Mouse (Mus musculus) heart, embryonic 13.5 days (tissue): ENCODE results near the gene Txndc2. TPM values are rescaled to one million over a fixed set of nuclear protein-coding genes. Genes with fewer than 3 reads are reported as not detected.
A peak's percentile ranks its signal among the peaks of the same experiment; 100 is the strongest.

Experiments used
- ATAC-seq: fragments of 200-750 bp; cut with Nextera tagmentation; 2 replicates; pipeline ENCODE4 v1.8.0; 2017; ENCODE audit warnings: moderate TSS enrichment; ENCODE audit not compliant: insufficient number of reproducible peaks, low FRiP score, low TSS enrichment; ENCODE audit errors: extremely low read depth
- H3K27ac ChIP-seq: fragments of 300-500 bp; sonication (generic); replicated peaks from 2 replicates; pipeline ENCODE4 v1.5.1; 2015; ENCODE audit warnings: moderate library complexity, mild to moderate bottlenecking, inconsistent platforms
- H3K27me3 ChIP-seq: fragments of 300-500 bp; sonication (generic); replicated peaks from 2 replicates; pipeline ENCODE4 v1.6.1; 2015; ENCODE audit warnings: mild to moderate bottlenecking, inconsistent platforms
- H3K36me3 ChIP-seq: fragments of 300-500 bp; sonication (generic); 2 replicates; pipeline ENCODE4 v1.6.1; 2015; ENCODE audit warnings: mild to moderate bottlenecking, inconsistent platforms
- H3K4me1 ChIP-seq: fragments of 300-500 bp; sonication (generic); 2 replicates; pipeline ENCODE4 v1.6.1; 2015; ENCODE audit warnings: inconsistent platforms
- H3K4me2 ChIP-seq: fragments of 300-500 bp; sonication (generic); 2 replicates; pipeline ENCODE4 v1.6.1; 2015; ENCODE audit warnings: inconsistent platforms, mild to moderate bottlenecking, moderate library complexity
- H3K4me3 ChIP-seq: fragments of 300-500 bp; sonication (generic); 2 replicates; pipeline ENCODE4 v1.5.1; 2015; ENCODE audit warnings: moderate library complexity, mild to moderate bottlenecking, inconsistent platforms
- H3K9ac ChIP-seq: fragments of 300-500 bp; sonication (generic); 2 replicates; pipeline ENCODE4 v1.6.1; 2015; ENCODE audit warnings: inconsistent platforms, mild to moderate bottlenecking, moderate library complexity
- H3K9me3 ChIP-seq: fragments of 300-500 bp; sonication (generic); 2 replicates; pipeline ENCODE4 v1.6.1; 2016; ENCODE audit warnings: inconsistent platforms
- WGBS: fragments of 180-500 bp; shearing (Covaris S2); methylation state at CpG from one replicate; pipeline ENCODE4 v1.1.7; 2015; ENCODE audit warnings: mixed read lengths; 5-methylcytosine and 5-hydroxymethylcytosine counted together
- polyA plus RNA-seq: library from polyadenylated mRNA; unstranded; fragments of >200 nt; fragmentation: Nextera tagmentation; extraction: Ambion mirVana; gene quantifications from 2 replicates; pipeline ENCODE4 v1.2.1, GENCODE M21; 2015

The Txndc2 gene
- polyA plus RNA-seq, 1 experiment from 2014 or later: not detected

DNA sequence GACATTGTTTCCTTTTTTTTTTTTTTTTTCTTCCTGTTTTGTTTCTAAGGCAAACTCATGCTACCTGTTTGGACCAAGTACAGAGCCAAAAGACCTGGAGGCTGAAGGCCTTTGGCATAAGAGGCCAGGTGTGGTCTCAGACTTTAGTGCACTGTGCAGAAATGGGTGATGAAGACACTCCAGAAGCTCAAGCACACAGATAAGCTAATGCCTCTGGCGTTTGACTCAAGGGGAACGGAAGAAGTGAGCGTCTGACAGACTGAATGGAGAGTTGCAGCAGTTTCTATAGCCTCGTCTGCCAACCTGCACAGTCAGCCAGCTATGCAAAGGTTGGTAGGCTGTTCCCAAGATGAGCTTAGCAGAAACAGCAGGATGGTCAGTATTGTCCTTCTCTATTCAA is 13.6 kb upstream of the Txndc2 start:
- no peak overlapping the region for H3K27ac ChIP-seq
- no peaks in the 10 kb centered on the region for H3K27me3 ChIP-seq
- peaks cover 15% of the 10 kb centered on the region for H3K4me1 ChIP-seq
- H3K4me3 ChIP-seq: no peak overlapping the region
- no peak for ATAC-seq
- H3K4me2 ChIP-seq: no peak overlapping the region
- WGBS: 38% methylated on average over 4 of the region's 4 CpGs
- H3K36me3 ChIP-seq: peaks cover 13% of the 10 kb centered on the region; the same call in 1 of the 2 replicates
- H3K9ac ChIP-seq: no peak overlapping the region
- no peaks in the 10 kb centered on the region for H3K9me3 ChIP-seq

GRCm38 (mm10) chr17:65650598-65650997 is 8.6 kb upstream of the Txndc2 start:
- ATAC-seq: no peak
- Histone ChIP-seq H3K36me3 (peaks cover 13% of the 10 kb centered on the region; the same call in 1 of the 2 replicates), H3K9ac (no peak overlapping the region), H3K4me2 (no peak overlapping the region), H3K9me3 (no peaks in the 10 kb centered on the region), H3K27ac (no peak overlapping the region), H3K4me3 (no peak overlapping the region), H3K27me3 (no peaks in the 10 kb centered on the region), H3K4me1 (peaks cover 17% of the 10 kb centered on the region)
- WGBS: 81% methylated on average over 6 of the region's 6 CpGs

DNA sequence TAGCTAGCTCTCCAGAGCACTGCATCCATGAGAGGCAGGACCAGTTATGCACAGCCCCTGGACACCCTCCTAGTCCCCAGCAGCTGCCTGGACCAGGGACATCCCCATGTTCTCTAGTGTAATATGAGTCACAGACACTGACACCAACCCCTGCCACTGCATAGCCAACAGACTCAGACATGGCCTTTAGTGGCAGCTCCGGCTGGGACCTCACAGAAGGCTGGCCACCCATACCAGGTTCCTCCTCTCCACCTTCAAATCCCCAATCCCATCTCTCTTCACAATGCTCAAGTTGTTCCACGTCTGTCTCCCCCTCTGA is 7.2 kb upstream of the Txndc2 start:
- H3K4me3 ChIP-seq: no peak overlapping the region
- no peak overlapping the region for H3K4me2 ChIP-seq
- no peaks in the 10 kb centered on the region for H3K9me3 ChIP-seq
- WGBS: 87% methylated on average over 2 of the region's 2 CpGs
- H3K27ac ChIP-seq: no peak overlapping the region
- H3K36me3 ChIP-seq: peaks cover 13% of the 10 kb centered on the region; the same call in 1 of the 2 replicates
- H3K27me3 ChIP-seq: no peaks in the 10 kb centered on the region
- ATAC-seq: no peak; the same call in 1 of the 2 replicates
- peaks cover 9% of the 10 kb centered on the region for H3K4me1 ChIP-seq
- H3K9ac ChIP-seq: no peak overlapping the region

- Histone ChIP-seq H3K9ac (no peak overlapping the region), H3K4me1 (peaks cover 11% of the 10 kb centered on the region), H3K4me3 (no peak overlapping the region), H3K27ac (no peak overlapping the region), H3K36me3 (peaks cover 13% of the 10 kb centered on the region; the same call in 1 of the 2 replicates), H3K4me2 (no peak overlapping the region), H3K27me3 (no peaks in the 10 kb centered on the region), H3K9me3 (no peaks in the 10 kb centered on the region)
- WGBS: 73% methylated on average over 9 of the region's 9 CpGs
- ATAC-seq: no peak
These were observed 6.6 kb upstream of the Txndc2 start for GRCm38 (mm10) chr17:65648371-65649174.

DNA sequence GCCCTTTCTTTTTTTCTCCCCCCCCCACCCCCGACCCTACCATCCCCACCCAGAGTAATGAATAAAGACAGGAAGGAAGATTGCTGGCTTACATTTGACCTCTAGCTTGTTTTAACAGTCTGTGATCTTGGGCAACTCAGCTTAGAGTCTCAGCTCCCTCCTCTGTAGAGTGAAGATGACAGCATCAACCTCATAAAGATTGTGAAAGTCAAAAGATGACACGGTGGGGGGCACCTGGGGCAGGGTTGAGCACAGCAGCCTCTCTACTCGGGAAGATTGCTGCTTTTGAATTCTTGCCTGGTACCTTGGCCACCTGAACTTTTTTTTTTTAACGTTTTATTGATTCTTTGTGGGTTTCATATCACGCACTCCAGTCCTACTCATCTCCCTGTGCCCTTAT is 6.0 kb upstream of the Txndc2 start:
- no peak for ATAC-seq
- WGBS: 59% methylated on average over 5 of the region's 5 CpGs
- no peak overlapping the region for H3K4me3 ChIP-seq
- no peak overlapping the region for H3K9ac ChIP-seq
- H3K4me2 ChIP-seq: no peak overlapping the region
- peaks cover 13% of the 10 kb centered on the region; the same call in 1 of the 2 replicates for H3K36me3 ChIP-seq
- H3K4me1 ChIP-seq: peaks cover 17% of the 10 kb centered on the region
- H3K27me3 ChIP-seq: no peaks in the 10 kb centered on the region
- no peak overlapping the region for H3K27ac ChIP-seq
- no peaks in the 10 kb centered on the region for H3K9me3 ChIP-seq

- Histone ChIP-seq H3K9me3 (no peaks in the 10 kb centered on the region), H3K4me3 (no peak overlapping the region), H3K9ac (no peak overlapping the region), H3K27me3 (no peaks in the 10 kb centered on the region), H3K4me2 (no peak overlapping the region), H3K27ac (no peak overlapping the region), H3K4me1 (peaks cover 22% of the 10 kb centered on the region), H3K36me3 (peaks cover 7% of the 10 kb centered on the region; the same call in 1 of the 2 replicates)
- ATAC-seq: no peak
- WGBS: 49% methylated on average over 6 of the region's 6 CpGs
These were observed 5.3 kb upstream of the Txndc2 start for GRCm38 (mm10) chr17:65647226-65647625.

DNA sequence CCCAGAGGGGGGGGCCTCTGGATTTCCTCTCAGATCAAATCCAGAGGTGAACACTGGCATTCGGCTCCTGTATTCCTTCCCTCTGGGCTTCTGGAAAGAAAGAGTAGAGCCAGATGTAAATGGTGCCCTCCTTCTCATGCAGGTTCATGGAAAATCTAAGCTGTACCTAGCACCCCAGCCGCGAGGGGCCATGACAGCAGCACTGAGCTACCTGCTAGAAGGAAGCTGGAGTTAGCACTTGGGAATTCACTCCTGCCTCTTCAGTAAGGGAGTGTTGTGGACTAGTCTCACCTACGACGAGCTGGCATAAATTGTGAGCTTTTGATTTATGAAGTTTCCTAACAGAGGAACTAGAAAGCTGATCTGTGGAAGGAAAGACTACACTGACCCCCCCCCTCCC is 1.6 kb upstream of the Txndc2 start:
- Histone ChIP-seq H3K27ac (no peak overlapping the region; the same call in 1 of the 2 replicates), H3K9me3 (no peaks in the 10 kb centered on the region), H3K9ac (no peak overlapping the region), H3K4me2 (no peak overlapping the region), H3K36me3 (no peaks in the 10 kb centered on the region), H3K27me3 (no peaks in the 10 kb centered on the region; the same call in 1 of the 2 replicates), H3K4me1 (peaks cover 16% of the 10 kb centered on the region), H3K4me3 (no peak overlapping the region)
- ATAC-seq: no peak
- 74% methylated on average over 5 of the region's 5 CpGs for WGBS

GRCm38 (mm10) chr17:65643051-65643521 is 1.1 kb upstream of the Txndc2 start:
- WGBS: 52% methylated on average over 10 of the region's 10 CpGs
- no peak for ATAC-seq
- Histone ChIP-seq H3K36me3 (no peaks in the 10 kb centered on the region), H3K9me3 (no peaks in the 10 kb centered on the region), H3K4me1 (peaks cover 13% of the 10 kb centered on the region), H3K27ac (no peak overlapping the region; the same call in 1 of the 2 replicates), H3K27me3 (no peaks in the 10 kb centered on the region; the same call in 1 of the 2 replicates), H3K9ac (no peak overlapping the region), H3K4me2 (no peak overlapping the region), H3K4me3 (no peak overlapping the region)

DNA sequence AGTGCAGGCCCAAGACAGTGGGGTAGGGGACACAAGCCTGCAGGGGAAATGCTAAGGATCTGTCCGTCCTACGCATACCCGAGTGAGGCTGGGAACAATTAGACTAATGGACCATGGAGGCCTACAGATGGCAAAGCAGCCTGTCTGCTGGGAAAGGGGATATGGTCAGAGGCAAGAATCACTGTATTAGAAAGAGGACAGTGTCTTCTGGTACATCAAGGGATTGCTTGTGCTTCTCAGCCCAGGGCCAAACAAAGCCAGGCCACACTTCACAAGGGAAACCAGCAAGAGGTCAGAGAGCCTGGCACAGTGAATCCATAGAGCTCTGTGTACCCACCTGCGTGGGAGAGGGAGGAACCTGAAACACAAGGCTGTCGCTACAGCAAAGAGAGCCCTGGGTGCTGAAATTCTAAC is 617 bp upstream of the Txndc2 start:
- Histone ChIP-seq H3K9ac (no peak overlapping the region), H3K4me2 (no peak overlapping the region), H3K4me1 (peaks cover 13% of the 10 kb centered on the region), H3K9me3 (no peaks in the 10 kb centered on the region), H3K27me3 (no peaks in the 10 kb centered on the region; the same call in 1 of the 2 replicates), H3K4me3 (no peak overlapping the region), H3K27ac (no peak overlapping the region), H3K36me3 (no peaks in the 10 kb centered on the region)
- ATAC-seq: no peak
- WGBS: 83% methylated on average over 5 of the region's 5 CpGs

GRCm38 (mm10) chr17:65639144-65639543 is 2.8 kb downstream of the Txndc2 start:
- no peak overlapping the region for H3K9ac ChIP-seq
- WGBS: 86% methylated on average over 1 of the region's 1 CpGs
- no peaks in the 10 kb centered on the region for H3K36me3 ChIP-seq
- H3K27ac ChIP-seq: no peak overlapping the region
- no peak overlapping the region for H3K4me3 ChIP-seq
- H3K27me3 ChIP-seq: no peaks in the 10 kb centered on the region; the same call in 1 of the 2 replicates
- no peak overlapping the region for H3K4me2 ChIP-seq
- no peak for ATAC-seq
- H3K4me1 ChIP-seq: peaks cover 26% of the 10 kb centered on the region
- H3K9me3 ChIP-seq: no peaks in the 10 kb centered on the region

DNA sequence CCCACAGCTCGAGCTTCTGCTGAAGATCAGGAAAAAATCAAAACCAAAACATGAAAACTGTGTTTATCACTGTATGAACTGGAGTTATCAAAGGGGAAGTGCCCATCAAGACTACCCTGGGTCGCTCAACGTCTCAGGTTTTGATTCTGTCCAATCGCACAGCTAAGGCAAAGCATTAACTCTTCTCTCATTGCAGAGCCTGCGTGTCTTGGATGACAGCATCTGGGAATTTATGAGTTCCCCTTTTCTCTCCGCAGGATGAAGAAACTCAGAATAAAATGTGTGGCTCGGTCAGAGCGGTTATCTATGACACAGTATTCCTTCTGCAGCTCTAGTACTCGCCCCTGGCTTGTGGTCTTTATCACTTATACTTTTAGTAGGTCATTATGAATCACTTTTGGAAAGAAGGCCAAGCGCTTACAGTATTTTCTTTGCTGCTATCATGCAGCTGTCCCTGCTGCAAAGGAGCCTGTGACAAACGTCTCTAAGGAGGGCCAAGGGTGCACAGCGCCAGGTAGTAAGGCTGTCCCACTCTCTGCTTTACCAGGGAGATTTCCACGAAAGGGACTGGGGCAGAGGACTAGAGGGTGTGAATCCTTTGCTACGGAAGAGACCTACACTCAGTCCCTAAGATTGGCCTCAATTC is 6.1 kb downstream of the Txndc2 start:
- no peak overlapping the region for H3K9ac ChIP-seq
- H3K4me2 ChIP-seq: peak overlapping the region; percentile 22; the same call in 1 of the 2 replicates
- WGBS: 50% methylated on average over 14 of the region's 14 CpGs
- H3K4me1 ChIP-seq: peaks cover 13% of the 10 kb centered on the region
- H3K9me3 ChIP-seq: no peaks in the 10 kb centered on the region
- no peak for ATAC-seq
- no peak overlapping the region for H3K4me3 ChIP-seq
- no peaks in the 10 kb centered on the region for H3K36me3 ChIP-seq
- no peaks in the 10 kb centered on the region for H3K27me3 ChIP-seq
- H3K27ac ChIP-seq: no peak overlapping the region
